Mouse (Mus musculus) kidney, postnatal 25 days (tissue): ENCODE results near the gene Tex261.
"Not testable (repeated sequence)": the region's sequence is repeated elsewhere in the genome, so short reads cannot be mapped to it uniquely, and the experiment has no call there.

Source experiments
- DNase-seq, 2 experiments: peaks; one replicate each; pipeline ENCODE4 v3.0.0; 2021; ENCODE audit warnings: mixed read lengths in 2 of 2

The Tex261 gene

DNA sequence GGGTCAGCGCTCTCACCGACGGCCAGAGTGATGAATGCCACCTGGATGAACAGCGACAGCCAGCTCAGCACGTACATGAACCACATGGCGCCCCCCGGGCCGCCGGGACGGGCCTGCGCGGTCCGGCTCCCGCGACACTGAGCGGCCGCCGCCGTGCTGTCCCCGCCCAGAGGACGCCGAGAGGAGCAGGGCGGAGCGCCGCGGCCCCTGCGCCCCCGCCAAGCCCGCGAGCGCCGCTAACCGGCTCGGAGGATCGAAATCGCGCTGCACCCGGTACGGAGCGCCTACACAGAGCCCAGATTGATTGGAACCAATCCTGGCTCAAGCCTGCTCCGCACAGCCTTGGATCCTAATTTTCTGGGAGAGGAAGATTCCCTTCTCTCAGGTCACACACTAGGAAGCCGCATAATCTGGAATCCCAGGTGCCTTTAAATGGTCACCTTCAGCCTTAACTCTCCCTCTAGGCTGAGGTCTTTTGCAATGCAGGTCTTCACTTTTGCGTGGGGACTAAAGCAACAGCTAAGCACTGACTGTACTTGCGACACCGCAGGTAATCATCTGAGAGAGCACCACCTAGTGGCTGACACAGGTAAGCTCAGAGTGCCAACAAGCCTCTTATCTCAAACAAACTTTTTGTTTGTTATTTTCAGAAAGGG lies at the start of gene Tex261:
TSS of gene Tex261 (minus strand) at position 176 of the 656 bp plus-strand sequence.
- DNase-seq = peak; percentile 88 to 94

DNA sequence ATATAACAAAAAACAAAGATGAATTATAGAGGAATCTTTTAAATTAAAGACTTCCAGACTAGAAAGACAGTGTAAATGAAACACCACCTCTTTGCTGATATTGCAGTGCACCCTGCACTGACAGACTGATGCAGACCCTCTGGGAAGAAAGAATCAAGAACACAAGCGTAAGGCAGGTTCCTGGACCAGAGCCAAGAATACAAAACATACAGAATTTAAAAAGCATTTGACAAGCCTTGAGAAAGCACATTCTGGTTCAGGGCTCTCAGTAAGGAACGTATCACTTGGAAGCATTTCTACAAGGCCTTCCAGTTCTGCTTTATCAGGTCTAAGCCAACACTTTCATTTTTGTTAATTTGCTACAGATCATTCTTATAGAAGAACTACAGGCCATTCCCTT lies 46.2 kb upstream of the Tex261 start:
- no peak for DNase-seq

DNA sequence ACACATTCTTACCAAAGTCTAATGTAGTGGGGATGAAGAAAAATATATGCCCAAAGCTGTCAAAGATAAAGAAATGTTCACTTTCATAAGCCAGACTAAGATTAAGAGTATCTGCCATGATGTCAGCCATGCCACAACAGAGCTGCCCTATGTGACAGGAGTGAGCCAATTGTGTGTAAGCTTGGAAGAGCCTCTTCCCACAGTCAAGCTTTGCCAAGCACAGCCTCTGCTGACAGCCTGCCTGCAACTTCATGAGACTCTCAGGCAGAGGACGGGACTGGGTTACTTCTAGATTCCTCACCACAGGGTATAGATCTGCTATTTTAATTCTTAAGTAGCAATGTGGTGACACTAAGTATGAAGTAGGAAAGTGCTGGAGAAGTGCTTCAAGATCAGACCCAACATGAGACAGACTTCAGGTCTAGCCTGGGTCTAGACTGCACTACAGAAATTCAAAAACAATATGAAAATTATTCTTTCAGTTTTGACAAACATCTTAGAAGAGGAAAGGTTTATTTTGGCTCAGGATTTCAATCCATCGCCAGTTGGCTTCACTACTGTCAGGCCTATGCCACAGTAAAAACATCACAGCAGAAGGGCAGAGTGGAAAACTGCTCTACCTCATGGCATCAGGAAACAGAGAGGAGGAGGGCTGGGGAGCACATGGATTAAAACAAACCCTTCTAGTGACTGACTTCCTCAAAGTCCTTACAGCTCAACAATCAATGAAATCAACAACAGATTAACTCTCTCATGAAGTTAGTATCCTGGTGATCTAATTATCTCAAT lies 45.3 kb upstream of the Tex261 start:
- no peak for DNase-seq

DNA sequence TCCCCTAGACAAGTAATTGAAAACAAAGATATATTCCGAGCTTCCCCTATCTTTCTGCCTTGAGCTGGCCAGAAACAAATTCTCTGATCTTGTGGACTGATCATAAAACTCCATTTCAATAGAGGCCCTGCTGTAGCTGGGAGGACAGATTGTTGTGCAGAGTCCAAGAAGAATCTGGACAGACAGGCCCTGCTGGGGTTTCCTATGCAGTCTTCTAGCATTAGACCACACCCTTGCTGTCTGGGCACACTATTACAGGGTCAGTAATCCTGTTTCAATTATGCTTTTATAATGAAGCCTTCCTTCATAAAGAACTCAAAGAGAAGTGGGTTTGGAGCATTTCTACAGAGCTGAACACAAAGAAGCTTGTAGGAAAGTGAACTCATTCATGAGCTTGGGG lies 43.4 kb upstream of the Tex261 start:
- DNase-seq = no peak

DNA sequence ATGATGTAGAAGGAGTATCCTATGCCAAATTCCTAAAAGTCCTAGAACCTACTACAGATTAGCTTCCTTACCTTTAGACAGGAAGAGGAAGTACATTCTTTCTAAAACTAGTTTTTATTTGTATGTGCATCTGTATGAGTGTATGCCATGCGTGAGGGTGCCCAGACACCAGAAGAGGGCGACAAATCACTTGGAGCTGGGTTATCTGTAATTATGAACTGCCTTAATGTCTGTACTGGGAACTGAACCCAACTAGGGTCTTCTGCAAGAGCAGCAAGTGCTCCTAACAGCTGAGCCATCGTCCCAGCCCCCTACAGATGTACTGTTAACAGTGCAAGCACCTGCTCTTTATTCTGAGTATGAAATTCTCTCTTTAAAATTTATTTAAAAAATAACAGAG lies 40.2 kb upstream of the Tex261 start:
- no peak for DNase-seq

DNA sequence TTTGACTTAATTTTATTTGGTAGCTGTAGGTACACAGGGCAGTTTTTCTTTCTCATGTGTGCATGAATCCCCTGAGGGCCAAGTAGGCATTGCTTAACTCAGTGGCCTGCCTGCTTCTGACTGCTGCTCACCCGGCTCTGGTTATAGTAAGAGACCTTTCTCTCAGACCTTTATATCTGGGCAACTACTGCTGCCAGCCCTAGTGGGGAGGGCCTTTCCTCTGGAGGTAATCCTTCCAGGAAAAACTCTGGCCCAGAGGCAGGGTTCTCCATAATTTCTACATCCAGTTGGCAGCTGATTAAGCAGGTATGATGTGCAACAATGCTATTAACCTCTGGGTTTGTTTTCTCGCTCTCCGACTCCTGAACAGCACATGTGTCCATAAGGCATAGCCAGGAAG lies 27.2 kb upstream of the Tex261 start:
- DNase-seq = no peak

DNA sequence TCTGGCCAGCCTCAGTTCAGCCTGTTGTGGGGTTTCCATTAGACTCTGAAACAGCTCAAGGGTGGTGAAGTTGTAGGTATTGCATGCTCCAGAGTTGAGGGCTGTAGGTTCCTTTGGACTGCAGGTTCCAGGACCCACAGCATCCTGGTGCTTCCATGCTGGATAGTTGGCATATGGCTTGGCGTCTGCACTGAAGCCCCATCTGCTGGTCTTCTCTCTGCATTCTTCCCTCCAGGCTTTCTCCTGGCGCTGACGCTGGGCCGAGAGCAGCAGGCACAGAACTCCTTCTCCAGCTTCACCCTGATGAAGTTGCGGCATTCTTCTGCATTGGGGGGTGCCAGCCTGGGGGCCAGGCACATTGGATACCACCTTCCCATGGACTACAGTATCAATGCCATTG lies 26.4 kb upstream of the Tex261 start:
- no peak for DNase-seq

DNA sequence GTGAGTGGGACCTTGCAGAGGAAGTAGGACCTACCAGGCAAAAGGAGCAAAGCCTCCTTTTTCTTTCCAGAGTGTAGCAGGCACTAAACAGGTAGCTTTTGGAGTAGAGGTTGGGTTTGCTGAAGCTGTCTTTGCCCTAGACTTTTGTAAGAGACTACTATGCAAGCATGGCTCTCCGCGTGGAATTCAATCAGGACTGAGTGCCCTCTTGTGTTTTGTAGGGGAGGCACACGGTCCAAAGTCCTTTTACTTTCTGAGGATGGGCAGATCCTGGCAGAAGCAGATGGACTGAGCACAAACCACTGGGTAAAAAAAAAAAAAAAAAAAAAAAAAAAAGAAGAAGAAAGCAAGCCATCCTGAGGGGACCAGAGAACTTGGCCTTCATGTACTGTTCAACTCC lies 21.1 kb upstream of the Tex261 start:
- peak; percentile 51 to 57 for DNase-seq

DNA sequence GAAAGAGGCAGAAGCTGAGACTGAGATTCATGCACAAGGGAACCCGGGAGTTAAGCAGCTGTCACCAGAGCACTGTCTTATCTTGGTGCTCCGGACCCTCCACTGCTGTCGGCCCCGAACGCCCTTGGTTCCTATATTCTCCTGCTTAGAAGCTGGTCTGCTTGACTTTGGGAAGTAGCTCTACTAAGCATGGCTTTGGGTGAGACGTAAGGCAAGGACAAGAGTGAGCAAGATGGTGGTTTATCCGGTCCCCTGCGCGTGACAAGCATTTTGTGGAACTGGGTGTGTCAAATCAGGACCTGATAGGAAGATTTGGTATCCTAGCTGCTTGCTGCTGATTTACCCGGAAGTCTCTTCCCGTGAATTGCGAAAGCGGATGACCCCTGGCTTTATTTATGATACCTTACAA lies 19.9 kb upstream of the Tex261 start:
- DNase-seq = peak; percentile 29 to 53

DNA sequence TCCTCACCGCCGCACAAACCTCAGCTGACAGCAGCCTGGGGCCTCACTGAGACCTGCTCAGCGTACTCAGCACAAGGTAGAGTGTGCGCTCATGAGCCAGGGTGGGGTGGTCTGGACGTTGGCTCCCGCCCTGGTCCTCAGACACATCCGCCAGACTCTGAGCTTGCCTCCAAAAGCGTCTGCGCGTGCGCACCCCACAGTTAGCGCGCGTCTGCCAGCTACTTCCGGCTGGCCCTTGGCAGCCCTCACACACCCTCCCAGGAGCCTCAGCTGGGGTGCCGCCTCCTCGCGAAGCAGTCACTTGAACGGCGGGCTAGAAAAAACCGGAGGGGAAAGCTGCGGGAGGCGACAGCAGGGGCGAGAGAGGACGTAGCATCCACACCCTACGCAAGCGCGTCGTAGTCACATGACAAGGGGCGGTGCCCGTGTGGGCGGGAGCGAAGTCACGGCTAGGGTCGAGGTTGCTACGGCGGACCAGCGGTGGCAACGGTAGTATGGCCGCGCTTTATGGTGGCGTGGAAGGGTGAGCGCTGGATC lies 19.2 kb upstream of the Tex261 start, which contains the start of gene Nagk:
TSS of gene Nagk (plus strand) at position 223 of the 537 bp plus-strand sequence.
- peak; percentile 94 to 97 for DNase-seq

DNA sequence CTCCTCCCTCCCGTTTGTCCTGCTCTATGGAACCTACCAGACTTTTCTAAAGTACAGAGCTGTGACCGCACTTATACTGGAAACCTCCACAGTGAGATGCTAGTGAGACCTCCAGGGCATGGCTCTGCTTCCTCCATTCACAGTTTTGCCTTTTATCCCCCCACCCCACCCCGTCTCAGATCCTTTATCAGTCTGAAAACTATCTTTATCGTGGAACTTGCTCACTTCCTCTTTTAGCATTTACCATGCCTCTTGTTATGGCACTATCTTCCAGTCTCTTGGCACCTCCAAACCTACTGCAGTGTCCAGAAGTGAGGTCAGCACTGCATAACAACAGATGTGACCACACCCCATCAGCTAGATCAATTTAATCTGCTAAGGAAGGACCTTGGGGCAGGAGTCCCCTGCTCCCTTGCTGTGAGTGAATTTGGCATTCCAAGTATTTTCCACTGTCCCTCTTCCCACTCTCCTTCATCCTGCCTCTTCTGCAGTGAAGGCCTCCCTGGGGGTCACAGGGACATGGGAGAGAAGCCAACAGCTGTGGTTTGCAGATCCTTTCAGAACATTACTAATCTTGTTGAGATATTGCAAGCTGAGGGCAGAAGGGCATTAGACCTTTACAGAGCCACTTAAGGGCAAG lies 15.8 kb upstream of the Tex261 start:
- DNase-seq = no peak

DNA sequence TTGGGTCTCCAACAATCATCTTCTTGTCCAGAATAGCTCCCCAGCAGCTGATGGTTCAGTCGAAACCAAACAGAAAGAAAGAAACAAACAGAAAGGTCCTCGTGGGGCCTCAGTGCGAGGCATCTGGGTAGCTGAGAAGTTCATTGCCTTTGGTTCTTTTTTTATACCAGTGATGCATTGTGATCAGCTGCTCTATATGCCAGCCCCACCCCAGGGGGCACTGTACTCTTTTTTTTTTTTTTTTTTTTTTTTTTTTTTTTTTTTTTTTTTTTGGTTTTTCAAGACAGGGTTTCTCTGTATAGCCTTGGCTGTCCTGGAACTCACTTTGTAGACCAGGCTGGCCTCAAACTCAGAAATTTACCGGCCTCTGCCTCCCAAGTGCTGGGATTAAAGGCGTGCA lies 14.9 kb upstream of the Tex261 start:
- not testable (repeated sequence) for DNase-seq

DNA sequence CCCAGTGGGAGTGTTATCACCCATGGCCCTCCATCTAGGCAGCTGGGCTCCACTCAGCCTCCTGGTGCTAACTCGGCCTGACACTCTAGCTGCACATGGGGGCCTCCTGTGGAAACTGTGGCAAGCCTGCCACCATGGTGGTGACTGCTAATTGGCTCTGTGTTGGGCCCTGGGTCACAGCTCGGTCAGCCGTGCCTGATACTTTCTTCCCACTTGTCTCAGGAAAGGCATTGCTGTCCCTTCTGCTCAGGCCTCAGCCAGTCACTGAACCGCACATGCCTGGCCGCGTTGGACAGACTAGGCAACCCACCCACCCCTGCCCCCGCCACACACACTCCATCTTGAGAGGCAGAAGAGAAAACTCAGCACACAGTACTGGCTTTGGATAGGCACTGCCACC lies 12.9 kb upstream of the Tex261 start:
- no peak for DNase-seq

DNA sequence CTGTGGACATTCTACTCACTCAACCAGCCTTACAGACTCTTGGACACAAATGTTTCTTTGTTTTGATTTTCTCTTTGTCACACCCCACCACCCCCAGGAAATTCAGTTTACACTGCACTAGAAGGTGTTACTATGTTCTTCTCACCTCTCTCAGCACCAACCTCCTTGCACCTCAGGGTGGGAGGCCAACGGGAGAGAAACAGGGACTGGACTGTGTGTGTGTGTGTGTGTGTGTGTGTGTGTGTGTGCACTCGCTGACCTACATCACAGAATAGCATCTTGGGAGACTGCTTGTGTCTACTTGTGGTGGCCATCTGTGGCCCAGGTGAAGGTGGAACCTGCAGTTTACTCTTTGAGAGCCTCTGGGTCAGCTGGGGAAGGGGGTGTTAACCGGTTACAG lies 10.8 kb upstream of the Tex261 start:
- no peak for DNase-seq

DNA sequence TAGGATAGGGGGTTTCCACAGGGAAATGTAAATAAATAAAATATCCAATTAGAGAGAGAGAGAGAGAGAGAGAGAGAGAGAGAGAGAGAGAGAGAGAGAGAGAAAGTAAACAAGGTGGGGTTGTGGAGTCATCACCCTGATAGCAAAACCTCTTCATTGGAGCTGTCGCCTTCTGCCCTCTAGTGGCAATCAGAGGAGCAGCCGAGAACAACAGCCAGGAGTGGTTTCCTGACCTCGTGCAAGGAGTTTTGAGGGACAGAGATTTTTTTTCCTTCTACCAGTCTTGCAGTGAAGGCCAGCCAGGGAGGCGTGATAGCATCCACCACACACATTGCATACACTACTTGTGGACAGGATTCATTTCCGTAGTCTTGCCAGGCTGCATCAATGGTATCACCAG lies 3.4 kb upstream of the Tex261 start:
- DNase-seq = peak; percentile 62 to 73

DNA sequence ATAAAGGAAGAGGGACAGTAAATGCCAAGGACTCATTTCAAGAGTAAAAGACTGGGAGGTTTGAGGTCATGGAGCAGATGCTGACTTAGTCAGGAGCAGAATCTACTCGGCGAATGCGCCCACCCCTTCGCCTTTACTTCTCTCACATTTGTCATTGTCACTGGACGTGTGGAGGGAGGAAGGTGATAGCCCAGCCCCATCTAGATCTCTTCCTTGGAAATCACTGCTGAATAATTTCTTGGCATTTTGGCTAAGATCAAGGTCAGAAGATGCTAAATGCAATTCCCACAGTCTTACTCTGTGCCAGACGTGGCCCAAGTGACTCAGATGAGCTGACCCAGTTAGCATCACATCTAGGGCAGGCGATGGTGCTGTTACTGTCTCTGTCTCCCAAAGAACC lies 2.7 kb upstream of the Tex261 start:
- DNase-seq = no peak

DNA sequence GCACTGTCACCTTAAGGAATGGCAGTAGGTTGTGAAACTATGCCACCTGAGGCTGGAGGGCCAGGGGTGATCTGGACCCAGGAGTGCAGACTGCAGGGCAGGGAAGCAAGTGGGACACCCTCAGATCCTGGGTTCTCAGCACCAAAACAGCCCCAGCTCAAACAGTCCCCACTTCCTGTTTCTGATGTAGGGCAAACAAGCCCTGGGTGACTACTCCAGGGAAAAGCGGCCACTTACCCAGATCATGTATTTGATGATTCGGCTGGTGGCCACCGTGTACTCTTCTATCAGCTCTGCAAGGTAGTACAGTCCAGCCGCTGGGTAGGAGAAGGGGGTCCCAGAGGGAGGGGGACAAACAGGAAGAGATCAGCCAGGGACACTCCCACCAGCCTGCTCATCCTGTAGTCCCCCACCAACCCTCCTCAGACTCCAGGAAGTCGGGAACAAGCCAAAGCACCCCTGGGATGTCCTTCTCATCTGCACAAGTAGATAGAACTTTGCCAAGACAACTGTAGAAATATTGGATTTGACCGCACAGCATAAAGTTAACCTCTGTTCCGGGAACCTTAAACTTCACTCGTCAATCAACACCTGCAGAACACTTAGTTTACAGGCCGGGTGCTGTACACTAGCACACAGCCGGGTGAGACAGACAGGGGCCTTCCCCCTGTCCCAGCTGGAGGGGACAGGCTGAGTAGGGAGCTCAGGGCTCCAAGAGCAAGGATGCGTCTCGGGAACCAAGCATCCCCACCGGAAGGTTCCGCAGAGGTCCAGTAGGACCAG lies 641 bp downstream of the Tex261 start:
- DNase-seq = no peak

DNA sequence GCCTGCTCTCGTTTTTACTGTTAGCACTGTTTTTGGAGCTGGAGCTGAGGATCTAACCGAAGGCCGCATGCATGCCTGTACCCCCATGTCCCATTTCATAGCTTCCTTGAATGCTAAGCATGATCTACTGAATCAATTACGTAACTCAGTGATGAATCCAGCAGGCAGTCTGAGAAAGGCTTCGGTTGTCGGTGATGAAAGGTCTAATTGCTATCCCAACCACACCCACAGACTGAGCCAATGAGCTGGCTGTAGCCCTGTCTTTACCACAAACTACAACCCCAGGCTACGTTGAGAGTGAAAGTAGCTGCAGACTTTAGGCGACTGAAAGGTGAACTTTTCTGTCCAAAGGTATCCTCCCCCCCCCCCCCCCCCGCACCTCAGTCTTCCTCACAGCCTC lies 1.5 kb downstream of the Tex261 start:
- no peak for DNase-seq

DNA sequence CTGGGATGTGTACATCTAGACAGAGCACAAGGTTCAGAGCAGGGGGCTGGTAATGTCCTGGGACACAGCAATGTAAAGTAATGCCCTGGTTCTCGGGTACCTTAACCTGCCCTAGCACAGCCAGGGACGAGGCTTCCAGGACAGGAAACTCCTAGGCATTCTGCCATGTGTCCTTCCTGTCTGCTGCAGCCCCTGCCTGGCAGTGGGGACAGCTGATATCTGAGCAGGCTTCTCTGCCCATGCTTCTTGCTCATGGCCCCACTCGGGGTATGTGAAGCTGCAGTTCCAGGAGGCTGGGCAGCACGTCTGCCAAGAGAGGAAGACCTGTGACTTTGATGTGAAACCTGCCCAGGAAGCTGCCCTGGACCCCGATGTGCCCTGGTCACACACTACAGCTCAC lies 7.1 kb downstream of the Tex261 start:
- DNase-seq = no peak

DNA sequence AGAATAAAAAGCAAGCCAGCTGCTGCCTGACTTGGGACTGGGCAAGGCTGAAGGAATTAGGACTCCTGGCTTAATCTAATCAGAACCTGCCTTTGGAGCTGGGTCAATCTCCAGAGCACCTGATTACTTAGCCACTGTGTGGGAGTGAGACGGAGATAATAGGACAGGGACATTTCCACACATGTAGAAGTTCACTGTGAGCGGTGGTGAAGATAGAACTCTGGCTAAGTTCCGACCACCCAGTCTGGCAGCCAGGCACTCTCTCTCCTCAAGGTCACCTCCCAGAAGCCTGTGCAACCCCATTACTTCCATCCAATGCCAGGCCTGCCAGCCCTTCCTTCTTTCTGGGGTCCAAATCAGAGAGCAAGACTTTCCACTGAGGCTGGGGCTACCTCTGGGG lies 8.6 kb downstream of the Tex261 start:
- no peak for DNase-seq

DNA sequence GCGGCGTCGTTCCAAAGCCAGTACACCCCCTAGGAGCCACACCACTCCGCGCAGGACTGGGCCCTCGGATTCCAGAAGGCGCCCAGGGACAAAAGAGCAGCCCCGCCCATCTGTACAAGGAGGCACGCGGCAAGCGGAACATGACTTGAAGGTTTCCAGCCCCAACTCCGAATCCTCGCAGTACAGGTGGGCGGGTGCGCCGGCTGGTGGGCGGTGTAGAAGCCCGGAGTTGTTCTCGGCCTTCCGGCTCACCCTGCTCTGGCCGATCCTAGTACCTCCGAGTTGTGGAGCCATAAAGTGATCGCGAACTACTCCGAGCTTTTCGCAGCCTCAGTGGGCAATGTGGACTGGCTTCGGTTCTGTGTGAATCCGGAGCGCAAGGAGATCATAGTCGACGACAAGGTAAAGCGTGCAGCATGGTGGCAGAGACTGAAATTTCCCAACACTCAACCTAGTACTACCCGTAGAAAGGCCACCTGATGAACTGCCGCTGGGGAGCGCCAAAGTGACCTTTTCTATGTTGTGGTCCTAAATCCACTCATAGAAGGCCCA lies 12.7 kb downstream of the Tex261 start:
- peak; percentile 46 to 74 for DNase-seq

DNA sequence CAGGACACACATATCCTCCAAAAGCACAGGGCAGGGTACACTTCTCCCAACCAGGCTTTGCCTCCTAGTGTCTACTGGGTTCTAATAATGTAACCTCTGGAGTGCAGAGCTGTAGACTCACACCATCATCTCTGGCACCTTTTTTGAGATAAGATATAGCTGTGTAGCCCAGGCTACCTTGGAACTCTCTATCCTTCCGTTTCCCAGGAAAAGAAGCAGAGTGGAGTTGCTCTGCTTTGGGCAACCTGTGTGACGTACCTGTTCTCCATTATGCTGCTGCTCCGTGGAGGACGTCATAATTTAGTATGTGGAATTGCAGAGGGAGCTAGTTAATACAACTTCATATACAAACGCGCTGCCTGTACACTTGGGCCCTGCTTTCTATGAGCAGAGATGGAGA lies 13.3 kb downstream of the Tex261 start, which contains the start of gene Ankrd53:
TSS of gene Ankrd53 (plus strand) at position 301 of the 400 bp plus-strand sequence.
- DNase-seq = no peak
